Mouse (Mus musculus) spleen, embryonic (tissue): Measurements from ENCODE around the gene Flt3l.

Experiments used
- CTCF ChIA-PET: fragments of 350-600 bp; sonication (Branson Sonifier 250); formaldehyde crosslinking; loops from one replicate; lab custom pipeline; 2022; lab: Charles Lee

Flt3l gene

DNA sequence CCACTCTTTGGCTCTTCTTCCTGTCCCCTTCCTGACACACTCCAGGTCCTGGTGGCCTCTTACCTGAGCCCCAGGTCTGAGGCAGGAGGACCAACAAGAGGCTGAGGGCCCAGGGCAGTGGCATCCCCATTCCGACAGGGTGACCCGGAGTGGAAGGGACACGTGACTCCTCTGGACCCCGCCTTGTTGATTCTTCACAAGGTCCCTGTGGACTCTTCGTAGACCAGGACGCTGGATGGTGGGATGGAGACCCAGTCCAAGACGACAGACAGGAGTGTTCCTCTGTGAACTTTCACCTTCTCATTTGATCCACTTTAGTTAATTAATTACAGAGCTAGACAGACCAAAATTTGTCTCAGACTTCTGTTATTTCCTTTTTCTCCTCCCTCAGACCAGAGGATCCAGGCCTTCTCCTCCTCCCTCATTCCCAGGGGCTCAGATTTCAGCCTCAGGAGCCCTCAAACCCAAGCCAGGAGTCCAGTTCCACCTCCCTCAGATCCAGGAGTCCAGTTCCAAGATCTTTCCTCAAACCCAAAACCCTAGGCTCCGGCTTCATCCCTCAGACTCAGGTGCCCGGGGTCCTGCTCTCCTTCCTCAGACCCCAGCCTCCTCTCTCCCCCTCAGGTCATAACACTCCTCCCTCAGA lies 33.2 kb downstream of the Flt3l start:
- CTCF ChIA-PET, result no interaction called here

DNA sequence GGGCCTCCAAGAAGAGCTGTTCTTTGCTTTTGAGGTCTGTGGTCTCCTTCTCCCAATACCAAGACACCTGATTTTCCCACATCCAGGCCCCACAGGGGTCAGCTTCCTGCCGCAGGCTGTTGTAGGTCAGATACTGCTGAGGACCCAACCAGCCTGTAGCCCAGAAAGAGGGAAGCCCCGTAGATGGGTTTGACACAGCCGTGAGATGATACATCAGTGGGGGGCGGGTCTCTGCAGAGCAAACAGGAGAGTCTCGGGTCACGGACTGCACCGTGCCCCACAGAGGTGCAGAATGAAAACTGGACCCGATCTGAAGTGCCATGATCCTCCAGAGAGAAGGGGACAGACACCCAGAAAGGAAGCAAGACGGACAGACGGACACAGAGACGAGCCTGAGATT lies 33.8 kb downstream of the Flt3l start:
- CTCF ChIA-PET, result no interaction called here

DNA sequence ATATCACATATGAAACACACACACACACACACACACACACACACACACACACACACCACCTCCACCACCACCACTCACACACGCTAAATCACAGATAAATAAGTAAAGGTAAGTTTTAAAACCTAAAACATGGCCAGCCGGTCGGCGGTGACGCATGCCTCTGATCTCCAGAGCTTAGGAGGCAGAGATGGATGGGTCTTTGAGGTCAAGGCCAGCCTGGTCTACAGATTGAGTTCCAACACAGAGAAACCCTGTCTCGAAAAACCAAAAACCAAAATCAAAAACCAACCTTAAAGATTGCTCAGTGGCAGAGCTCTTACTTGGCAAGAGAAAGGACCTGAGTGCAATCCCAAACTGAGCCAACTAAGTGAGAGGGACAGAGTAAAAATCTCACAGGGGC lies 36.2 kb downstream of the Flt3l start:
- CTCF ChIA-PET, result no interaction called here

DNA sequence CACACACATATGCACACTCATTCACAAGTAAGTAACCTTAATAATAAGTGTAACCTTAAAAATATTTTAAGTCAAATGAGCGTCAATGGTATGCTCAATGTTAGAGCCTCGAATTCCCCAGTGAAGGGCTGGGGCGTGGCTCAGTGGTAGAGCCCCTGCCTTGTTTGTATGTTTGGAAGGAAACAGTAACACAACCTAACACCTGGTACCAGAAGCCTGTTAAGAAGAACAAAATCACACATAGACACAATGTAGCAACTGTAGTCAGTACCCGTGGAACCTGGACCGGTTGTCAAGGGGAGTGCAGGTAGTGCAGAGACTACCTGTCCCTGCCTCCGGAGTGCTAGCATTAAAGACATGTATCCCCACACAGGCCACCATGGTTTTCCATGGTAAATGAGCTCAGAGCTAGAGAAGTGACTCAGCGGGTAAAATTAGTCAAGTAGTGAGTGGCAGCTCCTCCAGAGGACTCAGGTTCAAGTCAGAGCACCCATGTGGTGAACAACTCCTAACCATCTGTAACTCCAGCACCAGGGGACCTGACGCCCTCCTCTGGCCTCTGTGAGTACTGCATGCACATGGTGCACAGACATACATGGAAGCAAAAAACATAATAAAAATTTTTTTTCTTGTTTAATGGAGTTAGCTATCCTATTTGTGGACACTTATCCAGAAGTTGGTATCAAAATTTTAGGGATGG lies 37.5 kb downstream of the Flt3l start:
- CTCF ChIA-PET, result no interaction called here

DNA sequence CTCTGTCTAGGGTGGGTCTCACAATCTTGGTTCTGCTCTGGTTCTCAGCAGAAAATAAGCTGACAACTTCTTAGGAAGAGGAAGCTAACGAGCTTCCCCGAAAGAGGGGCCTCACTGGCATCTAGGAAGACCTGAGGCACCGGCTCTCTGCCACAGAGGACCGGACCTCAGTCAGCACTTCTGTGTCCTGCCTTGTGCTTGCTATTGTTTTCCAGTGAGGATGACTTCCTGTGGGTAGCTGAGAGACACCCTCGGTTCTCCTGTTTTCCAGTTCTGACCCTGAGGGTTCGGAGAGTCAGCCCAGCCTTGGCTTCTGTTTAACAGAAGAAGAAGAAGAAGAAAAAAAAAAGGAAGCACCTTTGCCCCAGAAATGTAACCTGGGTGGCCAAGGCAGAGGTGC lies 38.8 kb downstream of the Flt3l start:
- CTCF ChIA-PET, result no interaction called here

DNA sequence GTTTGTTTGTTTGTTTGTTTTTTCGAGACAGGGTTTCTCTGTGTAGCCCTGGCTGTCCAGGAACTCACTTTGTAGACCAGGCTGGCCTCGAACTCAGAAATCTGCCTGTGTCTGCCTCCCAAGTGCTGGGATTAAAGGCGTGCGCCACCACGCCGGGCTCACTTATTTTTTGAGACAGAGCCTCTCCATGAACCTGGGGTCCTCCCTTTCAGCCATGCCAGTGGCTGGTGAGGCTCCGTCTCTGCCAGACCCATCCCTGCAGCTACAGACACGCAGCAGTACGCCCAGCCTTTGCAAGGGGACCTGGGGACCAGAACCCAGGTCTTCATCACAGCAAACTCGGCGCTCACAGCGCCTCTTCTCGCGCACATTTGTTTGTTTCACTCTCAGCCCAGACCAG lies 40.3 kb downstream of the Flt3l start:
- CTCF ChIA-PET, result interaction anchor here (0.6 kb wide), 1 partner anchor 10 kb away, joined by 5 read pairs; no protein-coding TSS in a partner anchor

DNA sequence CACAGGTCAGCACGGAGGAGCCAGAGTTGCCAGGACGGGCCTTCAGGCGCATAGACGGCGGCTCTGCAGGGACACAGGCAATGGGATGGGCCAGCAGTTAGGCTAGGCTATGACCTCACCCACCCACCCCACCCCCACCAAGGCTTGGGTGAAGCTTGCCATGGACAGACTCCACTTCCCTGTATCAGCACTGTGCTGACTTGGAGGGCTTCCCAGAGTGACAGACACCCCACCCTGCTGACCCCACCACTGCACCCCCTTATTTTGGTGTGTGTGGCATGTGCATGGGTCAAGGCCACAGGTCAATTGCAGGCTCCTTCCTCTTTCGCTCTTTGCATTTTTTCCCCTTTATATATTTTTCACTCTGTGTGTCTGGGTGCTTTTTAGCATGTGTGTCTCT lies 40.9 kb downstream of the Flt3l start:
- CTCF ChIA-PET, result no interaction called here

DNA sequence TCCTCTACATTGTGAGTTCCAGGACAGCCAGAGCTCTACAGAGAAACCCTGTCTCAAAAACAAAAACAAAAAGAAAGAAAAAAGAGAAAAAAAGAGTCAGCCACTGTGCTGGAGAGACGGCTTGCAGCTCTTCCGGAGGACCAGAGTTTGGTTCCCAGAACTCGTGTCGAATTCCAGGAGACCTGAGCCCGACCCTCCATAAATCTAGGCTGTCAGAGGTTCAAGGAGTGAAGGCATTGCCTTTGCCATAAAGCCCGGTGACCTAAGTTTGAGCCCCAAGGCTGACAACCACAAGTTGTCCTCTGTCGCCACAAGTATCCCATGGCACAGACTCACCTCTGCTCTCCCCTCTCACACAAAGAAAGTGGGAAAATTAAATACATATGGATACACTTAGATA lies 42.1 kb downstream of the Flt3l start:
- CTCF ChIA-PET, result no interaction called here

DNA sequence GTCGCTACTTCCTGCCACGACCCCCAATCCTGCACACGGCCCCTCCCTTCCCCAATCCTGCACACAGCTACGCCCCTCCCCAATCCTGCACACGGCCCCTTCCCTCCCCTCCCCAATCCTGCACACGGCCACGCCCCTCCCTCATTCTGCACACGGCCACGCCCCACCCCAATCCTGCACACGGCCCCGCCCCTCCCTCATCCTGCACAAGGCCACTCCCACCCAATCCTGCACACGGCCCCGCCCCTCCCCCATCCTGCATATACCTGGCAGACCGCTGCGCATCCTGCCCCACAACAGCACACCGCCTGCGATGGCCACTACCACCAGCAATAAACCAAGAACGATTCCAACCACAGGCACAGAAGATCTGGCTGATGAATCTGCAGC lies 42.7 kb downstream of the Flt3l start:
- CTCF ChIA-PET, result interaction anchor here (0.6 kb wide), 1 partner anchor 324 kb away, joined by 6 read pairs; no protein-coding TSS in a partner anchor

DNA sequence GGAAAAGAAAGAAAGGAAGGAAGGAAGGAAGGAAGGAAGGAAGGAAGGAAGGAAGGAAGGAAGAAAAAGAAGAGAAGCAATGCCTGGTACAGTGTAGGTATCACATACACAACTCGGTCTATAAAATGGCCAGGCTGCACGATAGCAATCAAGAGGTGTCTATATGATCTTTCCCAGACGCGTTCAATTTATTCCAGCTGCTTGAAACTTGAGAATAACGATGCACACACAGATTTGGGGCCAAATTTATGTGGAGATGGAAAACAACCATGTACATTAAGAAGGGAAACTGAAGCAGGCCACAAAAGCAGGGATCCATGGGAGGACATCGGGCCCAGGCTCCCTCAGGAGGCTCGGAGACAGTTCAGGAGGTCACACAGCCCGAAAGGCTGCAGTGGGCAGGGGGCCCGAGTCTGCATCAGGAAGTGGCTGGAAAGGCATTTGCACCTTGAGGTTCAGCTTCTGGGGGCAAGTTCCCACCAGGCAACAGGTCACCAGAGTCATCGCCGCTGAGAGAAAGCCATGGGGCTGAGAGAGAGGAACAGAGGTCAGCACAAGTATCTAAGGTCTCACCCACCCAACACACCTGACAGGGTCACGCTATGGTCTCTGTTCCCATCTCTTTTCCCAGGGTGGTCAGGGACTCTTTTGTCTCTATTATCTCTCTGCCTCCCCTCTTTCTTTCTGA lies 43.3 kb downstream of the Flt3l start:
- CTCF ChIA-PET, result interaction anchor here (0.6 to 0.7 kb wide), 2 partner anchors 53 to 325 kb away, joined by 6 to 23 read pairs; no protein-coding TSS in a partner anchor

DNA sequence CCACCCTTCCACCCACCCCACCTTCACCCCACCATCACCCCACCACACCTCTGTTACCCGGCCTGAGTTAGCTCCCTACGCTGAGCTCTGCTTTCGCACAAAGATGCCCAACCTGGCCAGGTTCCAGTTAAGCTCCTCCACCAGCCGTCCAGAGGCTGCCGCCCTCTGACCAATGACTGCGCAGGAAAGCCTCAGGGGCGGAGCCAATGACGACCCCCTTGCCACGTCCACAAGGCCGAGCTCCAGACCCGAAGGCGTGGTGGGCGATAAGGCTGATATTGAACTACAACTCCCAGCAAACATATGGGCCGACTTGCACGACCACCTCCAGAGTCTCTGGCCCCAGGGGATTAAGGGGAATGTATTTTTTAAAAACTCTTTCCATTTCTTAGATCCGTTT lies 44.2 kb downstream of the Flt3l start, which contains the start of gene Rcn3:
Rcn3 (minus strand) TSS at position 174 of the 400 bp plus-strand sequence.
- CTCF ChIA-PET, result interaction anchor here (0.6 to 0.7 kb wide), 2 partner anchors 46 to 54 kb away, joined by 3 to 23 read pairs; no protein-coding TSS in a partner anchor

DNA sequence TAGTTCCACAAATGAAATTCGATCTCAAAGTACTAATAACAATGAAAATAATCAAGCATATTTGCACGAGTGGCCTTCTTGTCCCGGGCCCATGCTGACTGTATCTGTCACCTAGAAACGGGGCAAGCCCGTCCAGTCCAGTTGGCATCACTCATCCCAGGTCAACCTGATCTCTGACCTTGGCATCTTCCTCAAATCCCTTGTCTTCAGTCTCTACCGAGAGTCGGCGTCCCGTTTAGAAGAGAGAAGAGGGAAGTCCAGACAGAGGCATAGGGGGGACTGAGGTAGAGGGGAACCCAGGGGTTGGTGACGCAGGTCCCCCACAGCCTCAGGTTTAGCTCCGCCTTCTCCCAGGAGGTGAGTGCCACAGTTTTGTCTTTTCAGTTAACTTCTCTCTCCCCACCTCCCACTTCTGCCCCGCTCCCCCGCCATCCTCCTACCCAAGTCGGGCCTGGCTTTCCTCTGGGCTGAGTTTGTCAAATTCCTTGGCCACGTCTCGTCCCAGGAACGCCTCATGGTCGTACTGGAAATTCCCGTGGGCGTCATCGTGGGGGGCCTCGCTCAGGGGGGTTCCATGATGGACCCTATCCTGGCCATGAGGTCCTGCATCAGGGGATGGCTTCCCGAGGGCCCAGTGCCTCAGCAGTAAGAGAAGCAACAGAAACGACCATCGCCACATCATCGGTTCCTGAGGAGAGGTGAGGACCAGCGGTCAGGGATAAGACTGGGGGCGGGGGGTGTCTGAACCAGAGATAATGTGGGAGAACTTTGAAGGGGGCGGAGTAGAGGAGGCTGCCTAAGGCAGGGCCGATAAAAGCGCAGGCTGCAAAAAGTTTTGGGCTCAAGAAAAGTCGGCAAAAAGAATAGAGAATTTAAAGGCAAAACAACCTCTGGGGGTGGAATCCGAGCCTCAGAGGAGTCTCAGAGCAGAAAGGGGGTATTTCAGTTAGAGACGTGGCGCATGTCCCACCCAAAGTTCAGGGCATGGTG lies 44.9 kb downstream of the Flt3l start:
- CTCF ChIA-PET, result no interaction called here

DNA sequence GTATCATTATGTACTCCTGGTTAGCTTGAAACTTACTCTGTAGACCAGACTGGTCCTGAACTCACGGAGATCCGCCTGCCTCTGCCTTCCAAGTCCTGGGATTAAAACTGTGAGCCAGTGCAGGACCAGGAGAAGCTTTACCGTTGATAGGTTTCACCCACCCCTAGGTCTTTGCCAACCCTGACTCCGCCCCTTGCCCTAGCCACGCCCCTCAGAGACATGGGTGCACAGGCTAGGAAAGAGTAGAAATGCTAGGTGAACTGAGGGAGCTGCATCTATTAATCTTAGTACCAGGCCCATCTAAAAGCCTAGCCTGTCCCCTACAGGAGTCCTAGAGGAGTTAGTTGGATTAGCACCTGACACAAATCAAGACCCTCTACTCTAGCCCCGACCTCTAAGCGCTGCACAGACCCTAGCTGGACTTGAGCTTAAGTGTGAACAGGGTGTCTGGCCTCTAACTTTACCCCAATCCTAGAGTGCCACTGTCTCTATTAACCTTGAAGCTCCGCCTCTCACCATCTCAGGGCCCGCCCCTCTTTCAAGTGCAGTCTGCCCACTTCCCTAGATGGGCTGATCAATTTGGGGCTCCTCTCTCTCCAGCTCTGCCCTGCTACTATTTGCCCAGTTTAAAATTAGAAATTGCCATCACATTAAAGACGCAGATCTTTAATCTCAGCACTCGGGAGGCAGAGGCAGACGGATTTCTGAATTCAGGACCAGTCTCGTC lies 45.8 kb downstream of the Flt3l start:
- CTCF ChIA-PET, result interaction anchor here (0.7 kb wide), 1 partner anchor 11 kb away, joined by 9 read pairs; no protein-coding TSS in a partner anchor

DNA sequence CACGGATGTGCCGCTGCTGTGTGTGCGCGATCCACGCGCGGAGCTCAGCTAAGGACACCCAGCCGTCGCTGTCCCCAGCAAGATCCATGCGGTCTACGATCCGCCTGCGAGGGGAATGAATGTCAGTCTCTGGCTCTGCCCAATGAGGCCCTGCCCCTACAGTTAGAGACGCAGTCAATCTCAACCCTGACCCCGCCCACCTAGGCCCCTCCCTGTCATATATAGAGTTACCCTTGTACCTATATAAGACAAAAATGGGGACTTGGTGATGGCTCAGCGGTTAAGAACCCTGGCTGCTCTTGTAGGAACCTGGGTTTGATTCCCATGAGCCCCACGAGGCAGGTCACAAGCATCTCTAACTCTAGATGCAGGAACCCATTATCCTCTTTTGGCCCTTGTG lies 47.6 kb downstream of the Flt3l start:
- CTCF ChIA-PET, result no interaction called here

DNA sequence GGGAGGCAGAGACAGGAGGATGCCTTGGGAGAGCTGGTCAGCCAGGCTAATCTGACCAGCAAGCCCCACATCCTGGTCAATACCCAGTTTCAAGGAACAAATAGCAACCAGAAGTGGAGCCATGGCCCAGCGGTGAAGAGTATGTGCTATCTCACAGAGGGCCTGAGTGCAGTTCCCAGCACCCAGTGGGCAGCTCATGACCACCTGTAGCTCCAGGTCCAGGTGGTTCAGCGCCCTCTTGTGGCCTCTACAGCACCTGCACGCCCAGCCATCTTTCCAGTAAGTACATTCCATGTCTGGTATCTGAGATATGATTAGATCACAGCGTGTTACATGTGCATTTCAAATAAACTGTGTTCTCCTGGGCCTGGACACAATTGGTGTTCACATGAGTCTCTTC lies 50.1 kb downstream of the Flt3l start:
- CTCF ChIA-PET, result interaction anchor here (0.6 to 1.4 kb wide), 2 partner anchors 46 to 146 kb away, joined by 4 to 7 read pairs; no protein-coding TSS in a partner anchor

DNA sequence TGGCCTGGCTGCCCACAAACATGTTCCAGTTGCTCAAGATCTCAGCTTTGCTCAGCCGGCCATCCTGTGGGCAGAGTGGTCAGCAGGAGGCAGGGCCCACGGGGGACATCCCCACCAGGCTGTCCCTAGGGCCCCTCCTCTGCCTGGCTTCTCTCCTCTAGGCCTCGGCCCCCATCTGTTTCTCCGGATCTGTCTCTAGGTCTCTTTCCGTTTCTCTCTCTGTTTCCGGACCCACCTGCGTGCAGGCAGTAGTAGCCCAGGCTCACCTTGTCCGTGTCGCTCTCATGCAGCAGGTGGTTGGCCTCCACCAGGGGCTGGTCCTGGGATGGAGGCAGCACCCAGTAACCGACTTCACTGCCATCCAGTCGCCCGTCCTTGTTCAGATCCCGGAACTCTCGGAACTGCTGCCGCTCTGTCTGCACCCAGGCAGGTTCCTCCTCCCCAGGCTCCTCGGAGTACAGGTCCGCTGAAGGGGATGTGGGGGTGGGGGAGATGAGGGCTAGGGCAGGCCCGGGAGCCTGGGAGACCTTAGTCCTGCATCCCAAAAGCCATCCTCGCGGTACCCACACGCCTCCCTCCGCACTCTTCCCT lies 52.8 kb downstream of the Flt3l start:
- CTCF ChIA-PET, result no interaction called here

DNA sequence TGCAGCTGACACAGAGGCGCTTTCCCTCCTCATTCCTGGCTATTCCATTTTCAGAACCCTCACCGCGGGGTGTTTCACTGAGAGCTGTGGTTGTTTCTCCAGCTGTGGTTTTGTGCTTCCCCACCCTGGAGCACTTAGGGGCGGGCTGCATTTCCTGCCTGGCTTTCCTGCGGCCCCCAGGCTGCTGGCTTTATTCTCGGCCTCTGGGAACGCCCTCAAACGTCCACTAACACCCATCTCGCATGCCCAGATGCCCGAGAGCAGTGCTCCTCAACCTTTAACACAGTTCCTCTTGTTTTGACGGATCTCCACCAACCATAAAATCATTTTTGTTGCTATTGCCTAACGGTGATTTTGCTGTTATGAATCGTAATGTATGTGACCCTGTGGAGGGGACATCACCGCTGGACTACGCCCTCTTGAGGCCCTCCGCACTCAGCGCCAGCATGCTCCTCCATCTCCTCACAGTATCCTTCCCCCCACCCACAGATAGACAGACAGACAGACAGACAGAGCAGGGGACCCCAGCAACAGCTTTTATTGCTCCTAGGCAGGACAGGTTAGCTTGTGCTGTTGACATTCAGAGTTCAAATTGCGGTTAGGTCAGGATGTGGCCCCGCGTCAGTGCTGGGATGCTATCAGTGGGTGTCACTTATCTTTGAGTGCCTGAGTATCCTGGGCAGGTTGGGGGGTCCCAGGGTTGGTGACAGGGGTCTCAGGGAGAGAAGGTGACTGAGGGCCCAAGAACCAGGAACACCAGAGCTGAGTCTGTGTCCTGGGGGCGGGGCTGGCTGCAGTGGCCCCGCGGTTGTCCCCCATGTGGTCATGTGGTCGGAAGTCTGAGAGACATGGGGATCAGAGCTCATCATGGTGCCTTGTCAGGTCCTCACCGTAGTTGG lies 53.6 kb downstream of the Flt3l start:
- CTCF ChIA-PET, result interaction anchor here (0.5 to 1.3 kb wide), 2 partner anchors 54 to 321 kb away, joined by 3 to 4 read pairs; partner anchors contain the start of genes Flt3l and Gm45713

DNA sequence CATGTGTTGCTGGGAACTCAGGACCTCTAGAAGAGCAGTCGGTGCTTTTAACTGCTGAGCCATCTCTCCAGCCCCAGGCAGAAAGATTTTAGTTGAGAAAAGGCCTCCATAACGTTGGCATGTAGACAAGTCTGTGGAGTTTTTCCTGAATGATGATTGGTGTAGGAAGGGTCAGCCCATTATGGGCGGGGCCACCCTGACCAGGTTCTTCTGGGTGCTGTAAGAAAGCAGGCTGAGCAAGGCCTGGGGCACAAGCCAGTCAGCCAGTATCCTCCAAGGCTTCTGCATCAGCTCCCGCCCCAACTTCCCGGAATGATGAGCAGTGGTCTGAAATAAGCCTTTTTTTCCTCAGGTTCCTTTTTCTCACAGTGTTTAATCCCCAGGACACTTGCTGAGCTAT lies 55.2 kb downstream of the Flt3l start:
- CTCF ChIA-PET, result interaction anchor here (1.1 to 1.3 kb wide), 2 partner anchors 49 to 55 kb away, joined by 3 to 4 read pairs; partner anchors contain the start of genes Flt3l and Gm45713

DNA sequence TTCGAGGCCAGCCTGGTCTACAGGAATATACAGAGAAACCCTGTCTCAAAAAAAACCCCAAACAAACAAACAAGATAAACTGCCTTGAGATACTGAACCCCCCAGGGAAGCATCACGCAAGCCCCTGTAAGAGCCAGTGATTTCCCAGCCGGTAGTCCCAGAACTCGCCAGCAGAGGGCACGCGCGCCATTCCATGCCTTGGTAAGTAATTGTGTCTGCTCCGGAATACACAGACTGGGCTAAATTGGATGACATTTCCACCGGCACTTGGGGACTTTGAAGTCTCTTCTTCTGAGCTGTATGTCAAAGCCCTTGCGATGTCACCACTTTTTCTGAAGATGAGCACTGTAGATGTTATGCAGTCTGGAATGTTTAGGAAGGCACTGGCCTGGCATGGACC lies 56.4 kb downstream of the Flt3l start:
- CTCF ChIA-PET, result interaction anchor here (1.1 kb wide), 1 partner anchor 54 kb away, joined by 3 read pairs; no protein-coding TSS in a partner anchor
